Mouse (Mus musculus): ENCODE measurements at regions not wholly inside any gene's neighbourhood (a gene's known extent, or its start where the extent isn't known, plus 50 kb on each side); places are given as distances from the start of the nearest gene placed in this dataset.

DNA sequence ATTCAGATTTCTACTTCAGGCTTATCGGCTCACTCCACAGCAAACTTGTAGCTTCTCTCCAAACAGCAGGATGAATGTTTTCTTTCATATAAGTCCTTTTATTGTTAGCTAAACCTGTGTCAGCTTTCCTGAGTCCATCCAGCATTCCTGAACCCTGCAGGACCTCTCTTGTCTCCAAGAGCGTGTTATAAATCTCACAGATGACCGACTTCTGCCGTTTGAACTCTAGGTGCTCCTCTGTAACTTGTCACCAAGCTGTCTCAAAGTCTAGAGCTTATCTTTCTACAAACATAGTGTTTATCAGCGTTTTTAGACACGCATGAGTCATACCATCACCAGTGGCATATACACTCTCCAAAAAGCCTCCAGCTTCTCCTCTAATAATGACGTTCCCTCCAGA is 132.4 kb upstream of the Tmc3 start:
- TF ChIP-seq CTCF (IDR thresholded peaks at IDR 0.05; ENCODE audit: control insufficient read depth, insufficient read depth, insufficient read length), result no peak
- TF ChIP-seq CEBPB (IDR thresholded peaks at IDR 0.05; ENCODE audit: low read depth), result no peak
- TF ChIP-seq MYOG (IDR thresholded peaks at IDR 0.05; ENCODE audit: control insufficient read depth, extremely low read depth, insufficient read length), result no peak
- no peak for TF ChIP-seq MYOD1 (IDR thresholded peaks at IDR 0.05; ENCODE audit: control insufficient read depth, insufficient read length, low read depth)
- TF ChIP-seq USF1 (IDR thresholded peaks at IDR 0.05; ENCODE audit: low read depth), result no peak
- no peak for TF ChIP-seq MAX (IDR thresholded peaks at IDR 0.05)

Data from C2C12 (cell line).